Mouse (Mus musculus) cerebellum, adult 11 months (tissue): ENCODE measurements around the gene Apoc1.

Source experiments
- DNase-seq: peaks from one replicate; pipeline ENCODE4 v3.0.0; 2022

Gene Apoc1

DNA sequence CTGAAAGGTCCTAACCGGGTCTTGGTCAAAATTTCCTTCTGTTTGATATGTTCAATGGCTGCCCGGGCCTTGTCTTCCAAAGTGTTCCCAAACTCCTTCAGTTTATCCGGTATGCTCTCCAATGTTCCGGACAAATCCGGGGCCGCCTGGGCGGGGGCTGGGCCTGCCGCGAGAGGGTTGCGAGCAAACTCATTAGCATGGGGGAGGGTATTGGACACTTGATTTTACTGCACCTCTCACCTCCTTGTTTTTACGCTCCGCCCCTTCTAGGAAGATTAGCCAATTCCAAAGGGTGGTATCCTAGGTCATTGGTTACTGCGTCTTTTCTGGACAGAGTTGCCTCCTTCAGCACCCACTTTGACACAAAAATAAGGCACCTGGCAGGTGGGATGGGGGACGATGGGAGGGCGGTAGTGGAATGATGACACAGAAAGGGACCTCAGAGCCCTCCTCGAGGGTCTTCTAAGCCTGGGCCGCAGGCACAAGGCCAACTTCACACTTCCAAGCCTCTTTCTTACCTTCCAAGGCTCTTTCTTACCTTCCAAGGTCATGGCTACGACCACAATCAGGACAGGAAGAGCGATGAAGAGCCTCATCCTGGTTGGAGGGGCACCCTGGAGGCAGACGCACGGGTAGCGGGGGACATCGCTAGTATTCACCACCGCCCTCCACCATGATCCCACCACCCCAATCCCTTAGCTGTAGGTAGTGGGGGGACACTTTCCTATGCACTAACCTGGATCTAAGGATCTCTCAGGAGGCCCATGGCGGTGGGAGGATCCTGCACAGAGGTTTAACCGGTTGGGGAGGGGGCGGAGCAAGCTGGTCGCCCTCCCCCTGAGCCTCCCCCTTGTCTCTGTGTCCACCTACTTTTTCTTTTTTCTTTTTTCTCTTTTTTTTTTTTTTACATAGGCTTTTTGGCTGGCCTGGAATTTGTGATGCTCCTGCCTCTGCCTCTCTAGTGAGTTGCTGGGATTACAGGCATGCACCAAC is at the start of gene Apoc1:
Gene Apoc1, minus strand, starts transcription at position 788 of the 993 bp plus-strand sequence.
- DNase-seq, result no peak

DNA sequence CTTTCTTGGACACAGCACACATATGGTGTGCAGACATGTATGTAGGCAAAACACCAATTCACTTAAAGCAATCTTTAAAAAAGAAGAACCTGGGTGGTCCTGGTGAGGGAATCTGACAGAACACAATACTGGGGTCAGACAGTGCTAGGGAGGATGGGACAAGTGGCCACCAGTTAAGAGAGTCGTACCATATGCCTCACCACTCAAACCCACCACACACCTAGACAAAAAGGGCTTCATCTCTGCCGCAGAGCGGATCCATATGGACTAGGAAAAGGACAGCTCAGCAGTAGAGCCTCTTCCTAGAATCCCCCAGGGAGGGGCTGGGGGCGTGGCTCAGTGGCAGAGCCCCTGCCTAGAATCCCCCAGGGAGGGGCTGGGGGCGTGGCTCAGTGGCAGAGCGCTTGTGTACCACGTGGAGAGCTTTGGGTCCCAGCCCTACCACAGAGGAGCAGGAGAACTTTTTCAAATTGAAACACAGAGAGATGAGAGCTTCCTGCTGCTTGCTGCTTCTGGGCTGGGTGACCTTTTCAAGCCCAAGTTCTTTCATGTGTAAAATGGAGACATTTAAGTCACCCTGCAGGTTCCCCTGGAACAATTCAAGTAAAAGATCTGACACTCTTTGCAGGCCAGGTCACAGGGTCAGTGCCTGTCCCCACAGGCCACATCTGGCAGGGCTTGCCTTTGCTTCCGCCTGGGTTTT is 49.0 kb upstream of the Apoc1 start:
- no peak for DNase-seq

DNA sequence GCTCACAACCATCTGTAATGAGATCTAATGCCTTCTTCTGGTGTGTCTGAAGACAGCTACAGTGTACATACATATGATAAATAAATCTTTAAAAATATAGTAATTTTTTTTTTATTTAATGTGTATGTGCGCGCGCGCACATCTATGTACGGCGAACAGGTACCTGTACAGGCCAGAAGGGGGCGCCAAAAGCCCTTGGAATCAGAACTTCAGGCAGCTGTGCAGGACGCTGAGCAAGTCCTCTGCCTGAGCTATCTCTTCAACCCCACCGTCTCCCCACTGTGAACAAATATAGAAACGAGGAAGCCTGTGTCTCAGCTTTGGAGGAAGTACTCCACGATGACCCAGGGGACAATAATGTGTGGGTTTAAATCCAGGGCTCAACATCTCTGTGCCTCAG is 47.8 kb upstream of the Apoc1 start:
- no peak for DNase-seq

DNA sequence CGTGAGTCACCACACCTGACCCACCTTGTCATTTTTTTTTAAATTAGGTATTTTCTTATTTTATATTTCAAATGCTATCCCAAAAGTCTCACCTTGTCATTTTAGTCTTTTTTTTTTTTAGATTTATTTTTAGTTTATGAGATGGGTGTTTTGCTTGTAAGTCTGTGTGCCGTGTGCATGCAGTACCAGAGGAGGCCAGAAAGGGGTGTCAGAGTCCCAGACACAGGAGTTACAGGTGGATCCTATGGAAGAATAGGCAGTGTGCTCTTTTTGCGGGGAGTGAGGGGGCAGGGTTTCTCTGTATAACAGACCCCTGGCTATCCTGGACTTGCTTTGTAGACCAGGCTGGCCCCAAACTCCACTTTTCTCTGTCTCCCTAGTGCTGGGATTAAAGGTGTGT is 46.3 kb upstream of the Apoc1 start:
- DNase-seq, result no peak

DNA sequence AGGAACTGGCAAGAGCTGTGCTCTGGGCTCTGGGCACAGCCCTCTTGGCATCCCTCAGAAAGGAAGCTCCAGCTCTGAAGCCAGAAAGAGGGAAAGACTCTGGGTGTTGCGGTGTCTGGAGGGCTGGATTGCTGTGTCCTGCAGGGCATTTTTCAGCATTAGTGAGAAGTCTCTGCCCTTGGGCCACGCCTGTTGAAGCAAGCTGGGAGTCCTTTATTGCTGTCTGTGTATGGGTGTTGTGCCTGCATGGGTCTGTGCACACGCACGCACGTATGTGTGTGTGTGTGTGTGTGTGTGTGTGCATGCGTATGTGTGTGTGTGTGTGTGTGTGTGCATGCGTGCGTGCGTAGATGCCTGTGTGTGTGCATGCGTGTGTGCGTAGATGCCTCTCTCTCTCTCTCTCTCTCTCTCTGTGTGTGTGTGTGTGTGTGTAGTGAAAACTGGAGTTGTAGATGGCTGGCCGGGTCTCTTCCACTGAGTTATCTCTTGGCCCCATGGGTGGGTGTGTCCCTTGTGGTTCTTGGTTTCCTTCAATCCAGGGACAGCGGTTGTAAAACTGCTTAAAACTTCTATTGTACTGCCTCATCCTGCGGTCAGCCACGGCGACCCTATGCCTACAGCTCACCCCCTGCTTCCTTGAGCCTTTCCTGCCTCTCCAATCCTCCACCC is 44.1 kb upstream of the Apoc1 start:
- no peak for DNase-seq

DNA sequence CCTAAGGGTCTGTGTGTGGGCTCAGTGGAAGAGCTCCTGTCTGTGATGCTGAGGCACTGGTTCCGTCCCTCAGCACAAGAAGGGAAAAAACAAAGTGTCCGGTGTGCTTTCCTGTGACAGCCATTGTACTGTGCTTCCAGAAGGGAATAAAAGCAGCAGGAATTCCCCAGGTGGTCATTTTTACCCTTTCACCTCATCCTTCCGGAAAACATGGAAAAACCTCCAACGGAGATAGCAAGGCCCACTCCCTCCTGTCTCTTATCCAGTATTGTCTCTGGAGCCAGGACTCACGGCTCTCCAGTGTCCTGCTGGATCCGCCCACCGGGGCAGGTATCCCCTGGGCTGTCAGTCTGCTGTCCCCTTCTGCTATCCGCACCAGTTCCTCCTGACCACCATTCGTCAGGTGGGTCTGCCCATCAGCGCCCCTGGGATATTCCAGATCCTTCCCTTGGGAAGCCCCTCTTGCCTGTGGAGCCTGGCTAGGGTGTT is 41.8 kb upstream of the Apoc1 start:
- no peak for DNase-seq

DNA sequence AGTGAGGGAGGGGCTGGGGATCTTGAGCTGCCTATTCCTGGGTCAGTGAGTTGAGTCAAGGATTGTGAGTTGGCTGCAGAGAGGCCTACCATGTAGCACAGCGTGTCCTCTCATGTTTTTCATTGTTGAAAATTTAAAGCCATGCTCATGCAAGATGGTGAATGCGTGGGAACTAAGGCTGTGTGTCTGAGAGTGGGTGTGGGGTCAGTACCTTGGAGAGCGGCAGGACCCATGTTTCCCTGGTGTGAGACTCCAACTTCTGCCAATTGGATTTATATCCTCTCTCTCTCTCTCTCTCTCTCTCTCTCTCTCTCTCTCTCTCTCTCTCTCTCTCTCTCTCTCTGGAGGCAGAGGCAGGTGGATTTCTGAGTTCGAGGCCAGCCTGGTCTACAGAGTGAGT is 34.1 kb upstream of the Apoc1 start:
- DNase-seq, result no peak

DNA sequence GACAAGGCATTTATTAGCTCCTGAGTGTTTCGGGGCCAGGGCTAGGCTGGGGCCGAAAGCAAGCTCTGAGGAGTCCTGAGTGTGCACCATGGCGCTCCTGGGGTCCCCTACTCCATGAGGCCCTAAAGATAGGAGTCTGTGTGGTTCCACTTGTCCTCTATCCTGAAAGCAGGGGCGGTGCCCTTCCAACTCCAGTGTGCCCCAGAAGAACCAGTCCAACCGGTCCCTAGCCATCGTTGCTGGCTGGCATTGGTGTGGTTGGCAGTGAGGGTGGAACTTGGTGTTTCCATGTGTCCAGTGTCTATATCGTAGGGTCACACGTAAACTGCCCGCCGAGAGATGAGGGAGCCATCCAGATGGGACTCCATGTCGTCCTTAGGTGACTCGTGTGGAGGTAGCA is 31.7 kb upstream of the Apoc1 start:
- DNase-seq, result no peak

DNA sequence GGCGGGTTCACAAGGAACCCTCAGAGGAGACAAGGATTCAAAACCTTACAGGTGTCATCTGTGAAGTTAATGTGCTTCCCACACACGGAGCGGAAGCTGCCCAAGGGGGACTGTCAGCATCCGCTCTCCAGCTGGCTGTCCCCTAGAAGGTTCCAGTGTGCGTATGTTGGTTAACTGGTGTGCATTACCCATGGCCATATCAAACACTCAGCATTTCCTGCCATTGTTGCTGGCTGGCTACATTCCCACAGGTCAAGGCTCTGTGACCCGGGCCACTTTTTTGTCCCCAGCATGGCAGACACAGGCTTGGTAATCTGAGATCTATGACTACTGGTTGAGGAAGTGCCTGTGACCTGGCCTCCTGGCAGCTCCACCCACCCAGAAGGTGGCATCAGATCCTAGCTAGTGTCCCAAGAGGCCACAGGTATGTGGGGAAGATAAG is 30.3 kb upstream of the Apoc1 start:
- no peak for DNase-seq

DNA sequence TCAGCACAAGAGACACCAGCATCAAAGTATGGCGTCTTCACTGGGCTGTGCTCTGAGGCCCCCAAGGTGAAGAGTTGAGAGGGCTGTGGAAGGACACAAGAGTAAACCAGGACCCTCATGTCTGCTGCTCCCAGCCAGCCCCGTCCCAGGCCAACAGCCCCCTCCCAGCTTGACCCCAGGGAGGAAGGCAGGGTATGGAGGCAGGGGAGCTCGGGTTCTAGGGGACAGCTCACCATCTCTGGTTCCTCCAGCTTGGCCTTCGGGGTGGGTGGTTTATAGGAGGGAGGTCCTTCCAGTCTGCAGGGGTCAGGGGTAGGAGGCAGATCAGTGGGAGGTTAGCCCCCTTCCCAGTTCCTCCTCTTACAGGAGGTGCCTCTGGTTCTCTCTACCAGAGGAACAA is 26.7 kb upstream of the Apoc1 start:
- DNase-seq, result no peak

DNA sequence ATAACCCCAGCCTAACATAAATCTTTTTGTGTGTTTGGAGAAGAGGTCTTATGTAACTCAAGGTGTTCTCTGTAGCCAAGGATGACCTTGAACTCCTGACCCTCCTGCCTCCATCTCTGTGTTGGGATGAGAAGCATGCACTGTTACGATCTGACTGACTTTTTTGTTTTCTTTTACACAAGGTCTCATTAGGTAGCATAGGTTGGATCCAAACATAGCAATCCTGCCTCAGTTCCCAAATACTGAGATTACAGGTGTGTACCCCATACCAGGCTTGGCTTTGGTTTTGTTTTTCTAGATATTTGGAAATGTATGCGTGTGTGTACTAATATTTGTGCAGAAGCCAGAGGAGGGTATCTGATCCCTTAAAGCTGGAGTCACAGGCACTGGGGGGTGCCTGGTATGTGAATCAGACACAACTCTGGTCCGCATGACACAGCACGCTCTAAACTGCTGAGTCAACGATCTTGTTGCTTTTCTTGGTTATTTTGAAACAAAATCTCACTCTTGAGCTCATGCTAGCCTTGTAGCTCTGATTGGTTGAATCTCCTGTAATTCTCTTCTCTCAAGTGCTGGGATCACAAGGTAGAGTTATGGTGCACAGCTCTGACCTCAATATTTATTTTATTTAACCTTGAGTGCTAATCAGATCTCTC is 26.0 kb upstream of the Apoc1 start:
- no peak for DNase-seq

DNA sequence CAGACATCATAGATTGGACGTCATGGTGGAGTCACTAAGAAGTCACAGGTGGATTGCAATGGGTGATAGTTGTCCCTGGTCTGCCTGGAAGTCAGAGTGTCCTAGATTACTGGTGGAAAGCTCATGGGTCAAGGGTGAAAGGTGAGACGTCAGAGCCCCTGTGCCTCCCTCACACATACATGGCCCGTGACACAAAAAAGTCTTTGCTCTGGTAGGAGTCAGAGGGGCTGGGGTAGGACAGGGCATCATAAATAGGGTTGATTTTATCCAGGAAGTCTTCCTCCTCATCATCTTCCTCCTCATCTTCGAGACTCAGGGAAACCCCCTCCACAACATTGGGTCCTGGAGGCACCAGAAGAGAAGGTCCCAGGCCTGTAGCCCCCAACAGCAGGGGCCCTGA is 24.9 kb upstream of the Apoc1 start:
- no peak for DNase-seq

DNA sequence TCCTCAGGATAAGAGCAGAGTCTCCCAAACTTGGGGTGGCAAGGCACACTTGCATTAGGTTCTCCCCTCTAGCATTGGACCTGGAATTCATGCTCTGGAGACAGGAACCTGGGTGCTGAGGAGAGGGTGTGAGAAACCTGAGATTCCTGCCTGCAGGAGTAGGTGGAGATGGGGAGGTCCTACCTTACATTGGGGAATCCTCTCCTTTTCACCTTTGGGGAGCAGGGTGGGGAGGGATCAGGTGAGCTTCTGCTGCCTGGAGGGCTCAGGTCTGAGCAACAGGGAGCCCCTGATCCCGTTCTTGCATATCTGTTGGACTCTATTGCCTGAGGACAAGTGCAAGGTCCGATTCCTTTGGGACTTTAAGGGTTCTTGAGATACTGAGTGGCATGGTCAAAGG is 24.4 kb upstream of the Apoc1 start:
- DNase-seq, result no peak

DNA sequence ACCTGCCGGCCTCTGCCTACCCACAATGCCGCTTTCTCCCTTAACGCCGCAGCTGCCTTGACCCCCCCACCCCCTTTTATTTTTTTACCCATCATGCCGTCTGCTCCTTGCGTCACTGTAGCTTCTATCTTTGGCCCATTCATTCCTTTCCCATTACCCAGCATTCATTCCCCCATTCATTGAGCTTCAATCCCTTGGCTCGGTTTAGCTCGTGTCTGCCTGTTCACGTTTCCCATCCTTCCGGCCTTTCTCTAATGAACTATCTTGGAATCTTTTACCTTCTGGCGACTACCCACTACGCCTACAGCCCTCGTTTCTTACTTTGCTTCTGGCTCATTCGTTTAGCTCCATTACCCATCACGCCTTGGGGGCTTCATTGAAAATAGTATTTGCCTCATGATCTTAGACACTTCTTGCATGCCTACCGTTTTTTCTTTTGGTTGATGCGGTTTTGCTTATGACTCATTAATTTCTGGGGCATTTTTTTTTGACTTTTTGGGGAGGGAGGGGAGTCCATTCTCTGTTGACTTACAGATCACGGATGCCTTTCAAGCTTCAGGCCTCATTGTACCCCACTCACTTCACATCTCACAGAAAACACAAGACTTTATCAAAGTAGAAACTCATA is 23.7 kb upstream of the Apoc1 start:
- DNase-seq, result no peak

DNA sequence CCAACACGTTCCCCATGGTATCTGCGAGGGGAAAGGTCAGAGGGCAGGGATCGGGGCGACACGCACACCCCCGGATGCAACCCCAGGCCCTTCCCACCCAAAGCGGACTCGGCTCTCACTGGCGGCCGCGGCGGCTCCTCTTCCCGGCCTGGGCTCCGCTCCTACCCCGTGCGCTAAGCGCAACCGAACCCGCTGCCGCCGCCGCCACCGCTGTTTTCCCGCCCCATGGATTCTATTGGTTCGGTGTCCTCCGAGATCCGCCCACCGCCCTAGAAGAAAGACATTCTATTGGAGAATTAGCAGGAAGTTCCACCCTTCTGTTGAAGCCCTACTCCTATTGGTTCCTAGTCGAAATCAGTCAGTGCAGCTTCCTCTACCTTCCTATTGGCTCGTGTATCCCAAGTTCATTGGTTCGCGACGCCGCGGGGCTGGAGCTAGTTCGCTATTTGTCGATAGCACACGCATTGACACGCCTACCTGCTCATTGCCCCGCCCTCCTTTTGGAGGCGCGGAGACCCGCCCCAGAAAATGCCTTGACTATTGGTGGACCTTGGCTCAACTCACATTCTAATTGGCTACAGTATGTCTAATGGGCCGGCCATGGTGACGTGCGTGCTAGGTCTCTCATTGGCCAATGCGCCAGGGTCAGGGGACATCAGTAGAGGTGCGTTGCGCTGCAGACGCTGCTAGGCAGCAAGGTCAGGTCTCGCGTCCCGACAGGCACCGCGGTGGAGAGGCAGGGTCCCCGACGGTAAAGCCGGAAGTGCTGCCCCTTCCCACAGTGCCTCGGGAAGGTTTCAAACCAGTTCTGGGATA is 23.0 kb upstream of the Apoc1 start, which contains the start of gene Tomm40:
Gene Tomm40, minus strand, starts transcription at position 200 of the 816 bp plus-strand sequence.
- DNase-seq, result peak; percentile 99

DNA sequence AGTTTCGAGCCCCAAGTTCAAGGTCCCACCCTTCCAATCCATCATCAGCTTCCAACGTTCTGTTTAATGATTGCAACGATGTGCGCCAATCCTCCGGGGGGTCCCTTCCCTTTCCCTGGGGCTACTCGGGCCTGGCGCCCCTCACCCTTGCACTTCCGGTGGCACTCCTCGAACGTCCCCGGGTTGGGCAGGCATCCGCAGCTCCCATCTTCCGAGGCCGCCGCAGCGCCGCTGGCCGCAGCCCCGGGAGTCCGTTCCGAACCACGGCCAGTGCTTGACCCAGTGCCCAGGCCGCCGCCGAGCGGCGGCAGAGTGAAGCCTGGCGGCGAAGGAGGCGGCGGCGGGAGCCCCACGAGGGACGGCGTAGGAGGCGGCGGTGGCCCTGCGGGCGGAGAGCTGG is 22.4 kb upstream of the Apoc1 start:
- no peak for DNase-seq

DNA sequence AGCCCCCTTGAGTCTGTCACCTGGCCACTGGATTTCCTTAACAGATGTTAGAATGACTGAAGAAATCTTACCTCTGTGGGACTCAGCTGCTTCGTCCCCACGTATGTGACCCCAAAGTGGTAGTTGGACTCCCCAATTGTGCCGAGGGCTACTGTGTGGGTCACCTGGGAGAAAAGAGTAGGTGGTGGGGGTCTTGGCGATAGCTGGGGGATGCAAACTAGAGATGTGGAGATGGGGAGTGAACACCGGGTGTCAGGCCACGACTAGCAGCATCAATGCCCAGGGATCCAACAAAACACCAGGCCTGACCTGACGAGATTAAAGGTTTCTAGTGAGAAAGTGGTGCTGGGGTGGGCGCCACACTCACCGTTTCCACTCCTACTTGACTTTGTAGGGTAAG is 21.1 kb upstream of the Apoc1 start:
- DNase-seq, result no peak

DNA sequence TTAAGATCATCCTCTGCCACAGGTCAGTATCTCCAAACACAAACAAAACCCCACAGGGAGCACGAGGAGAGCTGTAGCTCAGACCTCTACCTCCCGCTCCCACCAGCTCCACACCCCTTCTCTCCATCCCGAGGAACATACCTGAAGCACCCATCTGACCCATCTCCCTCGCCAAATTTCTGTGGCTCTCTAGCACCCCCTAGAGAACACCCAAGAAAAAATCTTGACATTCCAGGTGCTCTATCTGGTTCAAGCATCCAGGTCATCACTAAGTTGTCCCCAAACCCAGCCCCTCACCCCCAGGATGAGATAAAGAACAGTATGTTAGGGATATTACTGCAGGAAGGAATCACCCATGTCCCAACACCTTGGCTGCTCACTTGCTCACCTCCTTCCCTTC is 20.7 kb upstream of the Apoc1 start:
- DNase-seq, result peak; percentile 44

DNA sequence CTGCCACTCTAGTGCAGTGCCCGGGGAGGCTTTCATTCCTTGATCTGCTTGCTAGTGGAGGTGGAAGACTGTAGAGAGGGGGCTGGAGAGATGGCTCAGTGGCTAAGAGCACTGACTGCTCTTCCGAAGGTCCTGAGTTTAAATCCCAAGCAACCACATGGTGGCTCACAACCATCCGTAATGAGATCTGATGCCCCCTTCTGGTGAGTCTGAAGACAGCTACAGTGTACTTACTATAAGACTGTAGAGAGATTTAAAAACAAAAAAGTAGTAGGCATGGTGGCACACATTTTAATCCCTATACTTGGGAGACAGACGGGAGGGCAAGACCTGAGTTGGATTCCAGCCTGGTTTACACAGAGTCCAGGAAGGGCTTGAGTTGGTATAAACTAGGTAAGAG is 20.0 kb upstream of the Apoc1 start:
- no peak for DNase-seq

DNA sequence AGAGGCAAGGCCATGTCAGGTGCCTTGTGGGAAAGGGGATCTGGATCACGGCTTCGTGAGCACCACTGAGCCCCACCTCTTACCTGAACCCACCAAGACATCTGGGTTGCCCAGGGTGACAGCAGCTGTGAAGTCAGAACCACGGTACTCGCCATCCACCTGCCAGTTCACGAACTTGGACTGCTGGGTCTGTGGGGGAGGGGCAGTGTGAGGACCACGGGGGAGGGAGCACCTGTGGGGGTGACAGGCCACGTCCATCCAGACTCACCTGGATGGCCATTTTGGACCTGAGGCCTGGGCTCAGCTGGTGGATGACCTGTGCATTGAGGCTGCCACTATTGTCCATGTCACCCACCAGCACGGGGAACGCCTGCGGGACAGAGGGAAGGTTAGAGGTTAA is 18.2 kb upstream of the Apoc1 start:
- DNase-seq, result no peak

DNA sequence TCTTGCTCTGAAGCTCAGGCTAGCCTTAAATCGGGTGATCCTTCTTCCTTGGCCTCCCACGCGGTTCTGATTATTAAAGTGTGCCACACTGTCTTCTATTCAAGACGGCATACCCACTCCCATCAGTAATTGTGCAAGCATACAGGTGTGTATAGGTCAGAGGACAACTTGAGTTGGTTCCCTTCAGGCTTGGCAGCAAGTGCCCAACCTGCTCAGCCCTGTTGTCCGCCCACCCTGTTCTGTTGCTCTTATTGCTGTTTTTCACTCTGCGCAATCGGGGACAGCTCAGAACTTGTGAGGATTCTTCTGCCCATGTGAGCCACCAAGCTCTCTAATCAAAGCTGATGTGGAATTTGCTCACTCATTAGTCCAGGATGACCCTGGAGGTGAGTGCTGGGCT is 12.8 kb upstream of the Apoc1 start:
- no peak for DNase-seq
